Mouse (Mus musculus): Measurements from ENCODE around the gene Sparcl1. TPM values are rescaled to one million over a fixed set of nuclear protein-coding genes. Genes with fewer than 3 reads are reported as not detected.

The Sparcl1 gene
- polyA plus RNA-seq, 1 experiment from 2014 or later: 585 TPM

DNA sequence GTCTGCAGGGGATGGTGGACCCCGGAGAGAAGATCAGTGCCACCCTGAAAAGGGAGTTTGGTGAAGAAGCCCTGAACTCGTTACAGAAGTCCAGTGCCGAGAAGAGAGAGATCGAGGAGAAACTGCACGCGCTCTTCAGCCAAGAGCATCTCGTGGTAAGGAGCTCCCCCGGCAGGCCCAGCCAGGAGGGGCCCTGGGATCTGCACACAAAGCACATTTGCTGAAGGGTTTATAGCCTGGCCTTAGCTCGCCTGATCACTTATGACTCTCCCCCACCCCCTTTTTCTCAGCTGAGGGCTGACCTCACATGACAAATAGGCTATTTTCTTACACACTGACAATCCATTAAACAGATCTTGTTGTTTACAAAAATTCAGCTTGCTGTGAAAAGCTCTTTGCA, 53.9 kb downstream of the Sparcl1 start:
- H3K36me3 ChIP-seq (ENCODE audit: control insufficient read depth, insufficient read depth, low read length): peaks cover 10% of the 10 kb centered on the region
- no peak for ATAC-seq

DNA sequence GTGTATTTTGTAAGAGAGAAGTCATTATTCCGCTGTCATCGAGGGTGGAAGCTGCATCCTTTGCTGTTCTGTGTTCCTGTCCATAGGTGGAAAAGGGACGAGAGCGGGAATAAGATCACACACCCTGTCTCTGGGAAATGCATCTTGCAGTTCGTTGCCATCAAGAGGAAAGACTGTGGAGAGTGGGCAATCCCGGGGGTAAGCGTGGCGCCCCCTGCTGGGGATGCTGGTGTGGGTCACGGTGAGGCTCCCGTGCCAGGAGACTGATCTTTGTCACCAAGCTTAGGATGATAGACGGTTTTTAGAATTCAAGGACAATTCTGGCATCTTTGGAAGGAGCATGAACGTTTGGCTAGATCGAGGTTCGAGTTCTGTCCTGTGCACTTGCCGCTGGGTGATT, 55.5 kb downstream of the Sparcl1 start:
- Histone ChIP-seq H3K9ac (ENCODE audit: low read depth, low read length) (no peak overlapping the region), H3K27me3 (replicated peaks; ENCODE audit: control insufficient read depth, insufficient read depth, low read length) (no peaks in the 10 kb centered on the region), H3K36me3 (ENCODE audit: control insufficient read depth, insufficient read depth, low read length) (peaks cover 10% of the 10 kb centered on the region), H3K4me2 (ENCODE audit: low read length) (no peak overlapping the region), H3K4me3 (ENCODE audit: low read length) (no peak overlapping the region), H3K4me1 (ENCODE audit: control insufficient read depth, insufficient read depth, low read depth, low read length) (no peaks in the 10 kb centered on the region), H3K27ac (ENCODE audit: low read depth, low read length) (no peak overlapping the region), H3K9me3 (ENCODE audit: control insufficient read depth, low read length) (no peaks in the 10 kb centered on the region)
- WGBS: 65% methylated on average over 15 of the region's 15 CpGs
- no peak for ATAC-seq

More for the DNA sequence above, 53.9 kb downstream of the Sparcl1 start:
- WGBS: 81% methylated on average over 9 of the region's 9 CpGs
- Histone ChIP-seq H3K4me2 (ENCODE audit: low read length) (no peak overlapping the region), H3K4me3 (ENCODE audit: low read length) (no peak overlapping the region), H3K27me3 (replicated peaks; ENCODE audit: control insufficient read depth, insufficient read depth, low read length) (no peaks in the 10 kb centered on the region), H3K9ac (ENCODE audit: low read depth, low read length) (0 out of 2 replicates have a peak overlapping the region, but pooled peaks have one; percentile 9), H3K4me1 (ENCODE audit: control insufficient read depth, insufficient read depth, low read depth, low read length) (no peaks in the 10 kb centered on the region), H3K27ac (ENCODE audit: low read depth, low read length) (no peak overlapping the region), H3K9me3 (ENCODE audit: control insufficient read depth, low read length) (no peaks in the 10 kb centered on the region)

DNA sequence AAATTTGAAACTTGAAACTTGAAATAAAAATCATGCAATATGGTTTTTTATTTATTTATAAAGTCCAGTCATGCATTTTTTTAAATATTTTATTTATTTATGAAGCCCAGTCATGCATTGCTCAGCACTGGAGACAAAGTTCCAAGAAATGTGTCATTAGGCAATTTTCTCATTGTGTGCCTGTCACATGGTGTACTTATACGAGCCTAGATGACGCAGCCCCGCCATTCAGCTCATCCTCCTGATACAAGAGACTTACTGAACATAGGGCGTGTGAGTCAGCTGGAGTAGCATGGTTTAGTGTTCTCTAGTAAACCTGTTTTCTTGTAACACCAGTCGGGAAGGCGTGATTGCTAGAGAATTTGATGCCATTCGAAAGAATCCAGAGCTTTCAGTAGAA, 57.2 kb downstream of the Sparcl1 start:
- no peak for ATAC-seq
- no peaks in the 10 kb centered on the region for H3K4me1 ChIP-seq (ENCODE audit: control insufficient read depth, insufficient read depth, low read depth, low read length)
- H3K4me3 ChIP-seq (ENCODE audit: low read length): no peak overlapping the region

DNA sequence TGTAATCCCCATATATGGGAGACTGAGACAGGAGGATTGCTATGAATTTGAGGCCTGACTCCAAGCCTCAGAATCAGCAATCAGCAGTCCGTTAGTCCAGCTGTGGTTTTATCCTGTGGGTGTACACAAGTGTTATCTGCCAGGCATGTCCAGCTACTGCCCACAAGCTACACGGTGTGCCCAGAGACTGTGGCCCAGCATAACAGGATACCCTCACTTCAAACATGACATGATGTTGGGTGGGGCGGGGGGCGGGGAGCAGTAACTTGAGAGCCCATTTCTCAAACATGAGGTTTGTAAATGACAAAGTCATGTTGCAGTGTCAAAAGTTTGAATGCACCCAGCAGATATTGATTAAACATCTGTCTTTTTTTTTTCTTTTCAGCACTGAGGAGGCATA, 57.7 kb downstream of the Sparcl1 start:
- Histone ChIP-seq H3K27ac (ENCODE audit: low read depth, low read length) (no peak overlapping the region), H3K4me3 (ENCODE audit: low read length) (no peak overlapping the region), H3K9ac (ENCODE audit: low read depth, low read length) (no peak overlapping the region), H3K9me3 (ENCODE audit: control insufficient read depth, low read length) (no peaks in the 10 kb centered on the region), H3K36me3 (ENCODE audit: control insufficient read depth, insufficient read depth, low read length) (peaks cover 23% of the 10 kb centered on the region), H3K4me2 (ENCODE audit: low read length) (no peak overlapping the region), H3K27me3 (replicated peaks; ENCODE audit: control insufficient read depth, insufficient read depth, low read length) (no peaks in the 10 kb centered on the region), H3K4me1 (ENCODE audit: control insufficient read depth, insufficient read depth, low read depth, low read length) (no peaks in the 10 kb centered on the region)
- ATAC-seq: no peak
- WGBS: 96% methylated on average over 4 of the region's 4 CpGs

More for the DNA sequence above, 57.2 kb downstream of the Sparcl1 start:
- Histone ChIP-seq H3K4me2 (ENCODE audit: low read length) (no peak overlapping the region), H3K27me3 (replicated peaks; ENCODE audit: control insufficient read depth, insufficient read depth, low read length) (no peaks in the 10 kb centered on the region), H3K36me3 (ENCODE audit: control insufficient read depth, insufficient read depth, low read length) (peaks cover 19% of the 10 kb centered on the region), H3K9me3 (ENCODE audit: control insufficient read depth, low read length) (no peaks in the 10 kb centered on the region), H3K9ac (ENCODE audit: low read depth, low read length) (no peak overlapping the region), H3K27ac (ENCODE audit: low read depth, low read length) (no peak overlapping the region)
- WGBS: 89% methylated on average over 7 of the region's 7 CpGs

DNA sequence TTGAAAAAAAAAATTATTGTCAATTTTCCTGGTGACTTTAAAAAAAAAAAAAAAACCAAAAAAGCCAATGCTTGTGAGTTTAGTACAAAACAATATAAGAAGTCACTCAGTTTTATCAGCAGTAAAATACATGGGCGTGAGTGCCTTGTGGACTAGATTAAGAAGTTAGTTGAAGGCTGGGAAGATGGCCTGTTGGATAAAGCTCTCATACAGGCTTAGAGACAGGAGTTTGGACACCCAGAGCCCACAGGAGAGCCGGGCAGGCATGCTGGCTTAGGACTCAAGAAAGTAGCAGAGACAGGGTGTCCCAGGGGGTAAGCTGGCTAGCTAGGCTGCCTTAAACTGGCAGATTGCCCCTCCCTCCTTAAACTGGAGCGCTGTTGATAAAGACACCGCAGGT, 58.6 kb downstream of the Sparcl1 start:
- Histone ChIP-seq H3K36me3 (ENCODE audit: control insufficient read depth, insufficient read depth, low read length) (peaks cover 20% of the 10 kb centered on the region), H3K9ac (ENCODE audit: low read depth, low read length) (no peak overlapping the region), H3K4me1 (ENCODE audit: control insufficient read depth, insufficient read depth, low read depth, low read length) (no peaks in the 10 kb centered on the region), H3K4me2 (ENCODE audit: low read length) (no peak overlapping the region), H3K9me3 (ENCODE audit: control insufficient read depth, low read length) (no peaks in the 10 kb centered on the region), H3K4me3 (ENCODE audit: low read length) (no peak overlapping the region), H3K27ac (ENCODE audit: low read depth, low read length) (no peak overlapping the region), H3K27me3 (replicated peaks; ENCODE audit: control insufficient read depth, insufficient read depth, low read length) (no peaks in the 10 kb centered on the region)
- ATAC-seq: no peak
- 96% methylated on average over 4 of the region's 4 CpGs for WGBS

DNA sequence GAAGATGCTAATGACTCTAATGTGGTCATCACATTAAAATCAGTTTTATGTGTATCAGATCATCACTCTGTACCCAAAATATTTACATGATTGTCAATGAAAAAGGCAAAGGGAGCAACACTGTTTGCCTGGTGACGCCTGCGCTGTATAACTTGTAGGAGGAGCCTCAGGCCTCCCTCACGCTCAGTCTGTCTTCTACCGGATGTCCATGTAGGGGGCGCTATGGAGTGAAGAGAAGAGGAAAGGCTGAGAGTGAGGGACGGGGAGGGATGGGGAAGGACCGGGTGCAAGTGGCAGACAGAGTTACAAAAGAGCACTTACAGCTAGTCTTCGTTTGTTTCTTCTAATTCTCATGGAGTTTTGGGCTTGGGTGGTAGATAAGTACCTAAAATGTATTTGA, 60.6 kb downstream of the Sparcl1 start:
- H3K36me3 ChIP-seq (ENCODE audit: control insufficient read depth, insufficient read depth, low read length): peaks cover 16% of the 10 kb centered on the region
- WGBS: 64% methylated on average over 8 of the region's 8 CpGs
- no peak overlapping the region for H3K4me3 ChIP-seq (ENCODE audit: low read length)
- peaks cover 4% of the 10 kb centered on the region for H3K4me1 ChIP-seq (ENCODE audit: control insufficient read depth, insufficient read depth, low read depth, low read length)
- no peak overlapping the region for H3K9ac ChIP-seq (ENCODE audit: low read depth, low read length)
- no peak for ATAC-seq
- H3K4me2 ChIP-seq (ENCODE audit: low read length): no peak overlapping the region
- no peaks in the 10 kb centered on the region for H3K9me3 ChIP-seq (ENCODE audit: control insufficient read depth, low read length)
- no peak overlapping the region for H3K27ac ChIP-seq (ENCODE audit: low read depth, low read length)
- H3K27me3 ChIP-seq (replicated peaks; ENCODE audit: control insufficient read depth, insufficient read depth, low read length): no peaks in the 10 kb centered on the region

DNA sequence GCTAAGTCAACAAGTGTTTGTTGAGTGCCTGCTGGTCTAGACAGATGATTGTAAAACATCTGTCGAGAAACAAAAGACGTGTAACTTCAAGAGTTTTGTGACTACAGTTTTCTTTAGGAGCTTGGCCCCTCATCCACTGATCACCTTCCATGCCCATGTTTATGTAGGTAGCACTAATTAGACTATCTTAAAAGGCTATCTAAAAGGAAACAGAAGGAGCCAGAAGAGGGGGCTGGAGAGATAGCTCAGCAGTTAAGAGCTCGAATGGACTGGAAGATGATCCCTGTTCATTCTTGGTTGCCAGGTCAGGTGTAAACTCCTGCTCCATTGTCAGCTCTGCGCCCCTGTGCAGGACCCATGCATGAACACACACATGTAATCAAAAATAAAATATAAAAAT, 65.4 kb downstream of the Sparcl1 start:
- no peak overlapping the region for H3K9ac ChIP-seq (ENCODE audit: low read depth, low read length)
- WGBS: 54% methylated on average over 4 of the region's 4 CpGs
- peaks cover 14% of the 10 kb centered on the region for H3K4me1 ChIP-seq (ENCODE audit: control insufficient read depth, insufficient read depth, low read depth, low read length)
- H3K4me2 ChIP-seq (ENCODE audit: low read length): peak overlapping the region; percentile 86
- H3K27me3 ChIP-seq (replicated peaks; ENCODE audit: control insufficient read depth, insufficient read depth, low read length): no peaks in the 10 kb centered on the region
- H3K27ac ChIP-seq (ENCODE audit: low read depth, low read length): no peak overlapping the region
- no peaks in the 10 kb centered on the region for H3K9me3 ChIP-seq (ENCODE audit: control insufficient read depth, low read length)
- peak overlapping the region; percentile 66; the same call in 1 of the 2 replicates for H3K4me3 ChIP-seq (ENCODE audit: low read length)
- ATAC-seq: no peak
- peaks cover 16% of the 10 kb centered on the region for H3K36me3 ChIP-seq (ENCODE audit: control insufficient read depth, insufficient read depth, low read length)

DNA sequence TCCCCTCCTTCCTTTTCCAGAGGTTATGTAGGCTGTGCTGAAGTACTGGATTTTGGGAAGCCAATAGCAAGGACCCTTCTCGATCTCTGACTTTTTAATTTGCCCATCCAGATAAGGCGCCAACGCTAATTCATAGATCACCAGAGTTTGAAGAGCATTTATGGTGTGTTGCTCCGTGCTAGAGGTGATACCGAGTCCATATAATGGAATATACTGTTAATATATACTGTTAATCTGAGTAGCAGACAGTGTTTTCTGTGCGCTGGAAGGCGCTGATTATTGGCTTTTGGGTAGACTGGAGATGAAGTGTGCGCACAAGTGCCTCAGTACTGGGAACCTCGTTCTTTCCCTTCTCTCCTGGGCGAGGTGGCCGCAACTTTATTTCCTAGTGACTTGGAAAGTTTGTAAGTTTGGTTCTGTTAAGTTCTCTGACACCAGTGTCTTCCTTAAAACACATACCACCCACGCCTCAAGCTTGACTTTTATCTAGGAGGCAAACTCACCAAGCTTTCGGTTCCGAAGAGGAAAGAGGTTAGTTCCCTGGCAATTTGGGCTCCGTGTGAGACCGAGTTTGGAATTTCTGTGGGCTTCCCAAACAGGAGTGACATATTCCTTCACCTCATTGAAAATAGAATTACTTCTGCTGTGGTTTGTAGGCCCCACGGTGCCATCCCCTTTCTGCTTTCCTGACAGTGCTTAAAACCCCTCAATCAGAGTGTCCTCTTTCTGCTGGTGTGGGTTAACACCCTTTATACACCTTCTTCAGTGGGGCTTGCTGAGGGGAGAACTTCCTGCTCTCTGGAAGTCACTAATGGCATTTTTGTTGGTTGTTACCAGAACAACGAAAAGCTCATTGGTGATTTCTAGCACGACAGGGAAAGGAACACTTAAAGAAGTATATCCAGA, 66.1 kb downstream of the Sparcl1 start:
- Histone ChIP-seq H3K4me3 (ENCODE audit: low read length) (peak overlapping the region; percentile 66), H3K27me3 (replicated peaks; ENCODE audit: control insufficient read depth, insufficient read depth, low read length) (no peaks in the 10 kb centered on the region), H3K4me2 (ENCODE audit: low read length) (peak overlapping the region; percentile 86), H3K4me1 (ENCODE audit: control insufficient read depth, insufficient read depth, low read depth, low read length) (peaks cover 14% of the 10 kb centered on the region), H3K9ac (ENCODE audit: low read depth, low read length) (peak overlapping the region; percentile 91), H3K27ac (ENCODE audit: low read depth, low read length) (peak overlapping the region; percentile 84), H3K36me3 (ENCODE audit: control insufficient read depth, insufficient read depth, low read length) (peaks cover 14% of the 10 kb centered on the region), H3K9me3 (ENCODE audit: control insufficient read depth, low read length) (no peaks in the 10 kb centered on the region)
- WGBS: 6% methylated on average over 19 of the region's 19 CpGs
- ATAC-seq: peak; percentile 10

DNA sequence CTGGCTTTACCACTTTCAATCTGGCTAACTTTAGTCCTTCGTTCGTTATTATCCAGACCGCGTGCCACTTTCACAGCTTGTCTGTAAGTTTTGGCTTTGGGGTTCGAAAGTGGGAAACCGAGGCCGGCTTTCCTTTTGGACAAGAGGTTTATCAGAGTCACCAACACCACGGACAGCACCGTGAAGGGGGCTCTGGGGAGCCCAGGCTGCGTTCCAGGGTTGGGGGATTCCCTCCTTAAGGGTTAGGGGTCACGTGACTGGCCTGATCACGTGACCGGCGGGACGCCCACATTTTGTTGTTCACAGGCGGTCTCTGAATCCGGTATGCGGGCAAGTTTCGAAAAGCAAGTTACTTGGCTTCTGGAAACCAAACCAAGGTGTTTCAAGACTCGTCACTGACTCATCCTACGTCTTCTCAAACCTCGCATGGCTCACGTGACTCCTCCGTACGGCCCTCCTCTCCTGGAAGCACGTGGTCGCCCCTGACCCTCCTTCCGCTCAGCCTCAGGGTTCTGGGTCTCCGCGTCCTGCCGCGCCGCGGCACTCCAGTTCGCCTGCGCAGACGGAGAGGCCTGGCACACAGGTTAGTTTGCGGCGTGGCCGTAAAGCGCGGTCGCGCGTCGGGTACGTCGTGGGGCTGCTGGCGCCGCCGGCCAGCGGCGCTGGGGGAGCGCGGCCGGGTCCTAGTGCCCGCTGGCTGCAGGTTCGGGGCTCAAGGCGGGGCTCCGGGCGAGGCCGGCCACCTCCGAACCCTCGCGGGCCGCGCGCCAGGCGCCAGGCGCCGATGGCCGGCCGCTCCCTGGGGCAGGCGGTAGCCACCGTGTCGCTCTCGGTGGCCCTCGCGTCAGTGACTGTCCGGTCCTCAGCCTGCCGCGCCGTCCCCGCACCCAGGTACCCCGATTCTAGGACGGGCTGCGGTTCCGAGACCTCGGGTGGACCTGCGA, 67.0 kb downstream of the Sparcl1 start, which contains the start of gene Nudt9:
Gene Nudt9 (plus strand): TSS at position 51 of the 944 bp plus-strand sequence.
- H3K9me3 ChIP-seq (ENCODE audit: control insufficient read depth, low read length): no peaks in the 10 kb centered on the region
- H3K4me2 ChIP-seq (ENCODE audit: low read length): peak within 1 kb of the TSS; percentile 86
- WGBS: 5% methylated on average over 81 of the region's 90 CpGs
- H3K4me3 ChIP-seq (ENCODE audit: low read length): peak within 1 kb of the TSS; percentile 66
- H3K27me3 ChIP-seq (replicated peaks; ENCODE audit: control insufficient read depth, insufficient read depth, low read length): no peaks in the 10 kb centered on the region
- H3K4me1 ChIP-seq (ENCODE audit: control insufficient read depth, insufficient read depth, low read depth, low read length): peaks cover 14% of the 10 kb centered on the region
- H3K27ac ChIP-seq (ENCODE audit: low read depth, low read length): peak within 1 kb of the TSS; percentile 84
- H3K9ac ChIP-seq (ENCODE audit: low read depth, low read length): peak within 1 kb of the TSS; percentile 91
- peak; percentile 99 for ATAC-seq
- H3K36me3 ChIP-seq (ENCODE audit: control insufficient read depth, insufficient read depth, low read length): peaks cover 7% of the 10 kb centered on the region

All from hindbrain, embryonic 16.5 days (tissue).